Mouse (Mus musculus) fat pad, adult 2 months (tissue): Measurements from ENCODE around the gene 4930474N05Rik.

Experiments
- DNase-seq: peaks from one replicate; pipeline ENCODE4 v3.0.0-alpha.2; 2011; ENCODE audit warnings: low read depth, low spot score; ENCODE audit errors: extremely low read depth

4930474N05Rik gene

GRCm38 (mm10) chr14:36094617-36095016, at the start of gene 4930474N05Rik:
Gene 4930474N05Rik (plus strand): TSS chr14:36094917.
- no peak for DNase-seq

DNA sequence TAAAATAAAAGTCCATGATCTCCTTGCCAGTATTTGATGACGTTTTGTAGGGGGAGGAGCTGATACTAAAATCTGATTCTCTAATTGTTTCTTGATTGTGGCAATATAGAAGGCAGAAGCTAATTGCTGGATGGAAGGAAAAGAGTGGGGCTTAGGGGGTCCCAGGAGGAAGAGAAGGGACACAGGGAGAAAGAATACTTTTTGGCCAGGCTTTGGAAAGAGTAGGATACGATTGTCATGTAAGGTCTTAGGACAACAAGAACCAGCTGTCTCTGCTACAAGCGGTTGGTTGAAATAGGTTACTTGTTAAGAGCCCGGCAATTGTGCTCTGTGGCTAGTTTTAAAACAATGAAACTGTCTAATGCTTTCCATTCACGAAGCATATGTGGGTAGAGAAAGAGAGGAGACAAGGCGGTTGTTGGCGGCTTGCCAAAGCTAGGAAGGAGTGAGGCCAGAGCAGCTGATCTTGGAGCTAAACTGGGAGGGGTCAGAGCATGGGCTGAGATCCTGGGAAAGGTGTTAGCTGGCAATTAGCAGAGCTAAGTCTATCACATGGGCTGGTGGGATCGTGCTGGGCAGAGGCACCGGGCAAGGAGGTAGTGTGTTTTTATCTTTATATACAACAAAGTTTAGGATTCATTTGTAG, 45.8 kb upstream of the 4930474N05Rik start:
- DNase-seq: no peak

- no peak for DNase-seq
Measured at GRCm38 (mm10) chr14:36053281-36053680, 41.4 kb upstream of the 4930474N05Rik start.

- DNase-seq: no peak
Measured at GRCm38 (mm10) chr14:36098528-36098927, 3.8 kb downstream of the 4930474N05Rik start.

GRCm38 (mm10) chr14:36099647-36100046, 4.9 kb downstream of the 4930474N05Rik start:
- no peak for DNase-seq

DNA sequence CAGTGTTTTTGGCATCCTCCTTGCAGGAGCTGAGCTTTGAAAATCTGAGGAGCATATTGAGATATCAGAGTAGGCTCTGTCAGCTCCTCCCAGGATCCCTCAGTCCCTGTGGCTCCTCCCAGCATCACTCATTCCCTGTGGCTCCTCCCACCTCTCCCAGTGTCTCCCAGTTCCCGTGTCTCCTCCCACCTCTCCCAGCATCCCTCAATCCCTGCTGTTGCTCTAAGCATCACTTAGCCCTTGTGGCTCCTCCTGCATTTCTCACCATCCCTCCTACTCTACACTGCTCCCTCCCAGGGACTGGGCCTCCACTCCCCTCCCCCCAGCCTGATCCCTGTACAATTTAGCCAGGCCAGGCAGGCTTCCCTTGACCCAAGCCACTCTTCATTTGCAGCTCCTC, 6.0 kb downstream of the 4930474N05Rik start:
- DNase-seq: no peak

DNA sequence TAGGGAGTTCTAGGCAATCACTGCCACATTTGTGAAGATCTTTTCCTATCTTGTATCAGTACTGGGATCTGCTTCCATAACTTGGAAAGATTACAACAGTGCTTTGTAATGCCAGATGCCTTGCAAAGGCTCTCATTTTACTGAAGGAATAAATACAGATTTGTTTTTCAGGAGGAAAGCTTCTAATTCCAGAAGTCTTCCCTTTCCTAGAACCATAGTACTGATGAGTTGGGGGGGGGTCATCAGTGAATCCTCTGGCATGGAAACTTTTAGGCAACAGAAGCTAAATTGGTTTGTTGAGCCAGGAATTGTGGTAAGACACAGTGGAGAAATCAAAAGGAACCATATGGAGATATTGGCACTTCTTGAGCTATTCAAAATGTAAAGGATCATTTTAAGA, 19.8 kb downstream of the 4930474N05Rik start:
- DNase-seq: no peak

GRCm38 (mm10) chr14:36123775-36124335, 29.1 kb downstream of the 4930474N05Rik start:
- no peak for DNase-seq

DNA sequence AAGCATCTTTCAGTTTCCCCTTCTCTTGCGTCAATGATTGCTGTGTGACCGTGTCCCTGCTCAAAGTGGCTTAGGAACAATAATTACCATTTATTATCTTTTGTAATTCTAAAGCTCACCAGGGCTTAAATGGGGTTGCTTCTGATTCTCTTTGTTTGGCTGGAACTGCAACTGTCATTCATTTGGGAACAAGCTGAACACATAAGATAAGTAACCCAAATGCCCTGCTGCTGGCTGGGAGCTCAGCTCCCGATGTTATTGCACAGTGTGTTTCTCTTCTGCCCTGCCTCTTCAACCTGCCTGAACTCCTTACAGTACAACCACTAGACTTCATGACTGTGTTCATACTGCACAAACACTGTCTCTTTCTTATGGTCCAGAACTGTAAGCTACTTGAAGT, 41.0 kb downstream of the 4930474N05Rik start:
- DNase-seq: no peak

DNA sequence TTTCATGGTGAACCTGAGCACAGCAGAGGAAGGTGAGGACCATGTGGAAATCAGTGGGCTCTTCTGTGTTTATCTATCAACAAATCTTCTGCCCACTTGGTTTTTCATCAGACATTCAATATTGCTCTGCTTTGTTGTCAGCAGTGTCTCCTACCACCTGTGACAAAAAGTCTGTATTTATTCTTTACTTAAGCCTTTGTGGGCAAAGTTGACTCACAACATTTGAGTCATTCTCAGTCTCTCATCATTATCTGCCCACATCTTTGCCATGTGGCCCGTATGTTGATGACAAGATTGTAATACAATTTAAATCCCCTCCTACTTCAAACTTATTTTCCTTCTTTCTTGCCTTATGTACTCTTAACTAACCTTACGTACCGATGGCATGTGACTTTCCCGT, 43.0 kb downstream of the 4930474N05Rik start:
- DNase-seq: no peak

- DNase-seq: no peak
Measured at GRCm38 (mm10) chr14:36145261-36145660, 50.5 kb downstream of the 4930474N05Rik start.
